Mouse (Mus musculus): ENCODE data around the gene Rfx1. TPM values are rescaled to one million over a fixed set of nuclear protein-coding genes. Genes with fewer than 3 reads are reported as not detected.
A peak's percentile ranks its signal among the peaks of the same experiment; 100 is the strongest.

Gene Rfx1
- polyA plus RNA-seq, 2 experiments, result 9.8 to 30.4 TPM

DNA sequence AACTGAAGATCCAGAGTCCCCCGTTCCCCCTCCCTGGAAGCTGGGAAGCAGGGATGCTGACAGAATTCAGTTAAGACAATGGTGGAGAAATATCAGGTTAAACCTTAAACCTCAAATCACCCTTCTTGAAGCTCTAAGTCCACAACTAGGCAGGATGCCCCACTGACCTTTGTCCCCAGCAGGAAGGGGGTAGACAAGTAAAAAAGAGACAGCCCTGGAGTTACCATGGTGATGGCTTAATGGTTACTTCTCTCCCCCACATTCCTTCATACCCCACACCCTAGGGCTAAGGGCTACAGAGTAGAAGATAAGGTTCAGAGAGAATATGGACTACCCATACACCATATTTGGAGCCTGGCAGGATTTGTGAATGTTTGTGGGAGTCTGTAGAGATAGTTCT, 43.0 kb upstream of the Rfx1 start:
- DNase-seq (ENCODE audit: low spot score) (no peak), ATAC-seq (ENCODE audit: low FRiP score, low read depth) (no peak)
- Histone ChIP-seq H3K9ac (ENCODE audit: low read depth, low read length, severe bottlenecking) (no peak overlapping the region), H3K4me2 (replicated peaks; ENCODE audit: low read depth, low read length, severe bottlenecking) (no peak overlapping the region), H3K4me1 (ENCODE audit: control insufficient read depth, insufficient read depth, low read length) (peaks cover 2% of the 10 kb centered on the region; the same call in 1 of the 2 replicates), H3K36me3 (ENCODE audit: control insufficient read depth, insufficient read depth, low read length) (no peaks in the 10 kb centered on the region), H3K4me3 (replicated peaks; ENCODE audit: low read length) (no peak overlapping the region), H3K27me3 (ENCODE audit: control insufficient read depth, insufficient read depth, low read length) (peaks cover 34% of the 10 kb centered on the region), H3K27ac (replicated peaks; ENCODE audit: low read depth, low read length) (no peak overlapping the region), H3K9me3 (ENCODE audit: control insufficient read depth, low read length) (no peaks in the 10 kb centered on the region)
- WGBS, result 74% methylated on average over 1 of the region's 1 CpGs
- no peak for TF ChIP-seq POLR2A (IDR thresholded peaks at IDR 0.05; ENCODE audit: borderline replicate concordance, extremely low read depth, insufficient read depth, insufficient read length)

- peaks cover 2% of the 10 kb centered on the region; the same call in 1 of the 2 replicates for H3K4me1 ChIP-seq (ENCODE audit: control insufficient read depth, insufficient read depth, low read length)
- H3K27ac ChIP-seq (replicated peaks; ENCODE audit: low read depth, low read length), result no peak overlapping the region
- no peak overlapping the region for H3K4me2 ChIP-seq (replicated peaks; ENCODE audit: low read depth, low read length, severe bottlenecking)
- H3K27me3 ChIP-seq (ENCODE audit: control insufficient read depth, insufficient read depth, low read length), result peaks cover 37% of the 10 kb centered on the region
- H3K9ac ChIP-seq (ENCODE audit: low read depth, low read length, severe bottlenecking), result no peak overlapping the region
- ATAC-seq (ENCODE audit: low FRiP score, low read depth) (no peak), DNase-seq (ENCODE audit: low spot score) (no peak)
- no peaks in the 10 kb centered on the region for H3K9me3 ChIP-seq (ENCODE audit: control insufficient read depth, low read length)
- no peak for TF ChIP-seq POLR2A (IDR thresholded peaks at IDR 0.05; ENCODE audit: borderline replicate concordance, extremely low read depth, insufficient read depth, insufficient read length)
- H3K36me3 ChIP-seq (ENCODE audit: control insufficient read depth, insufficient read depth, low read length), result no peaks in the 10 kb centered on the region
- no peak overlapping the region for H3K4me3 ChIP-seq (replicated peaks; ENCODE audit: low read length)
- 14% methylated on average over 10 of the region's 10 CpGs for WGBS
These were observed 42.5 kb upstream of the Rfx1 start for GRCm38 (mm10) chr8:84024171-84024570.

DNA sequence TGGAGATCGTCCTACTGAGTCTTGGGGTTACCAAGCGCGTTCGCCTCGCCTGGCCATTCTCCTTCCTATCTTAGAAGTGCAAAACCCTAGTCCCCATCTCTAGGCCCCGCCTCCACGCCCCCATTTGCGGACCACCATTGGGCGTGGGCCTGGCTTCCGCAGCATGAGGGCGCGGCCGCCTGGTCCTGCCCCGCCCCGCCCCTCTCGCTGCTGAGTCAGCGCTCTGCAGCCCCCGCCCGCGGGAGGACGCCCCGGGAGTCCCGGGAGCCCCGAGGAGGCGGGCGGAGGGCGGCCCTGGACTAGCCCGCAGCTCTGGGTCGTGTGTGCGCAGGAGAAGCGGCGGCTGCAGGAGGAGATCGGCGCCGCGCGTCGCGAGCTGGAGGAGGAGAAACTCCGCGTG, 40.8 kb upstream of the Rfx1 start:
- Histone ChIP-seq H3K27me3 (ENCODE audit: control insufficient read depth, insufficient read depth, low read length) (peaks cover 32% of the 10 kb centered on the region), H3K4me3 (replicated peaks; ENCODE audit: low read length) (peak overlapping the region; percentile 45)
- no peak for TF ChIP-seq POLR2A (IDR thresholded peaks at IDR 0.05; ENCODE audit: borderline replicate concordance, extremely low read depth, insufficient read depth, insufficient read length)

GRCm38 (mm10) chr8:84027449-84027848, 39.2 kb upstream of the Rfx1 start:
- H3K27me3 ChIP-seq (ENCODE audit: control insufficient read depth, insufficient read depth, low read length), result peaks cover 20% of the 10 kb centered on the region
- no peak for TF ChIP-seq POLR2A (IDR thresholded peaks at IDR 0.05; ENCODE audit: borderline replicate concordance, extremely low read depth, insufficient read depth, insufficient read length)

More for the DNA sequence above, 40.8 kb upstream of the Rfx1 start:
- 2% methylated on average over 36 of the region's 41 CpGs for WGBS
- peak; percentile 88 for ATAC-seq (ENCODE audit: low FRiP score, low read depth)
- peak overlapping the region; percentile 55 for H3K9ac ChIP-seq (ENCODE audit: low read depth, low read length, severe bottlenecking)
- peak overlapping the region; percentile 79 for H3K4me2 ChIP-seq (replicated peaks; ENCODE audit: low read depth, low read length, severe bottlenecking)
- no peaks in the 10 kb centered on the region for H3K9me3 ChIP-seq (ENCODE audit: control insufficient read depth, low read length)
- no peaks in the 10 kb centered on the region for H3K36me3 ChIP-seq (ENCODE audit: control insufficient read depth, insufficient read depth, low read length)
- no peak overlapping the region for H3K27ac ChIP-seq (replicated peaks; ENCODE audit: low read depth, low read length)
- DNase-seq (ENCODE audit: low spot score), result peak; percentile 74
- H3K4me1 ChIP-seq (ENCODE audit: control insufficient read depth, insufficient read depth, low read length), result peaks cover 2% of the 10 kb centered on the region; the same call in 1 of the 2 replicates

DNA sequence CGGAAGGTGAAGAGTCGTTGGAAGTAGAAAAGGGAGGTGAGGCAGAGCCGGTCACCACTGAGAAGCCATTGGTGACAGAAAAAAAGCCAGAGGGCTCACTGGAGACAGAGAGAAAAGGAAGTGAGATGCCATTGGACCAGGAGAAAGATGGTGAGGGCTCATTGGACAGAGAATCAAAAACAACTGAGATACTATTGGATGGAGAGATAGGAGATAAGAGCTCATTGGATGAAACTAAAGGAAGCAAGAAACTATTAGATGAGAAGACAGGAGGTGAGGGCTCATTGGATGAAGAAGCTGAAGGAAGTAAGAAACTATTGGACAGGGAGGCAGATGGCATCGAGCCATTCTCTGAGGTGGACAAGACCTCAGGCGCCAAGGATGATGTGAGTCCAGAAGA, 37.4 kb upstream of the Rfx1 start:
- TF ChIP-seq POLR2A (IDR thresholded peaks at IDR 0.05; ENCODE audit: borderline replicate concordance, extremely low read depth, insufficient read depth, insufficient read length), result no peak
- DNase-seq (ENCODE audit: low spot score) (no peak), ATAC-seq (ENCODE audit: low FRiP score, low read depth) (no peak)
- Histone ChIP-seq H3K36me3 (ENCODE audit: control insufficient read depth, insufficient read depth, low read length) (no peaks in the 10 kb centered on the region), H3K27me3 (ENCODE audit: control insufficient read depth, insufficient read depth, low read length) (peaks cover 20% of the 10 kb centered on the region), H3K4me2 (replicated peaks; ENCODE audit: low read depth, low read length, severe bottlenecking) (no peak overlapping the region), H3K9ac (ENCODE audit: low read depth, low read length, severe bottlenecking) (no peak overlapping the region), H3K9me3 (ENCODE audit: control insufficient read depth, low read length) (no peaks in the 10 kb centered on the region), H3K27ac (replicated peaks; ENCODE audit: low read depth, low read length) (no peak overlapping the region), H3K4me1 (ENCODE audit: control insufficient read depth, insufficient read depth, low read length) (peaks cover 2% of the 10 kb centered on the region; the same call in 1 of the 2 replicates), H3K4me3 (replicated peaks; ENCODE audit: low read length) (no peak overlapping the region)
- 85% methylated on average over 5 of the region's 5 CpGs for WGBS

More at GRCm38 (mm10) chr8:84027449-84027848, 39.2 kb upstream of the Rfx1 start:
- H3K9ac ChIP-seq (ENCODE audit: low read depth, low read length, severe bottlenecking), result no peak overlapping the region
- no peak overlapping the region for H3K27ac ChIP-seq (replicated peaks; ENCODE audit: low read depth, low read length)
- no peak for DNase-seq (ENCODE audit: low spot score)
- WGBS, result 14% methylated on average over 10 of the region's 10 CpGs
- H3K9me3 ChIP-seq (ENCODE audit: control insufficient read depth, low read length), result no peaks in the 10 kb centered on the region
- H3K4me3 ChIP-seq (replicated peaks; ENCODE audit: low read length), result no peak overlapping the region
- no peaks in the 10 kb centered on the region for H3K36me3 ChIP-seq (ENCODE audit: control insufficient read depth, insufficient read depth, low read length)
- H3K4me2 ChIP-seq (replicated peaks; ENCODE audit: low read depth, low read length, severe bottlenecking), result no peak overlapping the region
- ATAC-seq (ENCODE audit: low FRiP score, low read depth), result no peak
- peaks cover 2% of the 10 kb centered on the region; the same call in 1 of the 2 replicates for H3K4me1 ChIP-seq (ENCODE audit: control insufficient read depth, insufficient read depth, low read length)

All from limb, embryonic 14.5 days (tissue).